8 mouse cellular contexts compared by ENCODE assay signal in the genomic region with DNA sequence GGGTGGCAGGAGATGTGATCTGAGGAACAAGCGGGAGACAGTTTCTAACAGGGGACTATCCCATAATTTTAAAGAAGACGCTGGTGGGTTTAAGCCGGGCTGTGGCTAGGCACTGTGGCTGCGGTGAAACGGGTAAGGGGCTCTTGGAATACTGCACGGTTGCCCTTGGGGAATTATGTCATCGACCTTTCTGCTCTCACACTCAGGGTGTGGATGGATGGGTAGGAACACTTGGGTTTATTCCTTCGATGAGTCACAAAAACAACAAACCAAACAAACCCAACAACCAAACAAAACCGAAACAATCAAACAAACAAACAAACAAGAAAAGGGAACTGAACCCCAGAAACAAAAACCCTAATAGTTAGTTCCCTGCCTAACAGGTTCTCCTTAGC. TPM values are rescaled to one million over a fixed set of nuclear protein-coding genes. Genes with fewer than 3 reads are reported as not detected.
DNase-seq lines count a peak whose midpoint lies in the region; ATAC-seq and TF ChIP-seq lines count a peak whose summit lies in the region.
"Had no signal": no experiment of that assay in that cellular context is flagged by ENCODE, and none has a peak within 500 bp of the region (broad histone marks: within the 10 kb centered on the region; RNA-seq: fewer than 3 reads in every experiment).

No protein-coding gene starts in this region.

- H3K4me2 ChIP-seq in neural tube, embryonic 15.5 days, result peak overlapping the region; percentile 95

- H3K27ac ChIP-seq in liver, adult 2 months (replicated peaks; ENCODE audit: insufficient read depth, low read depth, low read length), result no peak overlapping the region
- H3K27ac ChIP-seq in forebrain, embryonic 10.5 days, result no peak overlapping the region; the same call in 1 of the 2 replicates
- no peak overlapping the region for H3K27ac ChIP-seq in limb, embryonic 10.5 days
- peak overlapping the region; percentile 78 for H3K27ac ChIP-seq in neural tube, embryonic 15.5 days (replicated peaks)

- peaks cover 3% of the 10 kb centered on the region; the same call in 1 of the 2 replicates for H3K36me3 ChIP-seq in liver, adult 2 months (ENCODE audit: control insufficient read depth, insufficient read depth, low read length)
- H3K36me3 ChIP-seq in forebrain, embryonic 10.5 days (replicated peaks), result no peaks in the 10 kb centered on the region
- no peaks in the 10 kb centered on the region for H3K36me3 ChIP-seq in limb, embryonic 10.5 days
- peaks cover 5% of the 10 kb centered on the region for H3K36me3 ChIP-seq in neural tube, embryonic 15.5 days

- H3K4me3 ChIP-seq in liver, adult 2 months (ENCODE audit: insufficient read depth, low read depth, low read length), result peak overlapping the region; percentile 80; the same call in 1 of the 2 replicates
- peak overlapping the region; percentile 79 for H3K4me3 ChIP-seq in forebrain, embryonic 10.5 days
- H3K4me3 ChIP-seq in limb, embryonic 10.5 days, result peak overlapping the region; percentile 78
- H3K4me3 ChIP-seq in neural tube, embryonic 15.5 days (replicated peaks), result peak overlapping the region; percentile 81

- H3K9ac ChIP-seq in liver, adult 2 months (ENCODE audit: low read depth, low read length), result no peak overlapping the region; the same call in 1 of the 2 replicates
- peak overlapping the region; percentile 58; the same call in 1 of the 2 replicates for H3K9ac ChIP-seq in neural tube, embryonic 15.5 days (replicated peaks)

- no peak for DNase-seq in liver, adult 2 months (ENCODE audit: extremely low read depth, low read depth, low spot score)
- DNase-seq in liver, result no peak
- no peak for DNase-seq in forebrain, embryonic 10.5 days (ENCODE audit: extremely low spot score, low spot score)
- DNase-seq in limb, embryonic 10.5 days (ENCODE audit: low spot score), result no peak
- no peak for DNase-seq in spleen, postnatal 36 days (ENCODE audit: low spot score in 2 of 2)

- peaks cover 6% of the 10 kb centered on the region; the same call in 1 of the 2 replicates for H3K4me1 ChIP-seq in liver, adult 2 months (ENCODE audit: control insufficient read depth, insufficient read depth, low read length)
- peaks cover 29% of the 10 kb centered on the region for H3K4me1 ChIP-seq in forebrain, embryonic 10.5 days
- peaks cover 27% of the 10 kb centered on the region for H3K4me1 ChIP-seq in limb, embryonic 10.5 days
- peaks cover 20% of the 10 kb centered on the region for H3K4me1 ChIP-seq in neural tube, embryonic 15.5 days

- TF ChIP-seq CTCF in liver, adult 2 months (IDR thresholded peaks at IDR 0.05; ENCODE audit: low read depth, low read length), result no peak

- no peaks in the 10 kb centered on the region for H3K27me3 ChIP-seq in liver, adult 2 months (ENCODE audit: control insufficient read depth, insufficient read depth, low read length)
- H3K27me3 ChIP-seq in forebrain, embryonic 10.5 days (ENCODE audit: poor library complexity, severe bottlenecking), result peaks cover 5% of the 10 kb centered on the region; the same call in 1 of the 2 replicates
- no peaks in the 10 kb centered on the region for H3K27me3 ChIP-seq in limb, embryonic 10.5 days (ENCODE audit: low read depth, poor library complexity, severe bottlenecking)
- H3K27me3 ChIP-seq in neural tube, embryonic 15.5 days (replicated peaks), result 0 out of 2 replicates have a peak, but pooled peaks cover 4% of the 10 kb centered on the region

- 19% methylated on average over 9 of the region's 9 CpGs for WGBS in liver, adult 2 months
- WGBS in forebrain, embryonic 10.5 days, result 14% methylated on average over 9 of the region's 9 CpGs
- 16% methylated on average over 9 of the region's 9 CpGs for WGBS in limb, embryonic 10.5 days
- WGBS in neural tube, embryonic 15.5 days, result 15% methylated on average over 9 of the region's 9 CpGs

- no peak for ATAC-seq in neural tube, embryonic 15.5 days (ENCODE audit: low FRiP score)
- no peak for ATAC-seq in inflammation-experienced regulatory T-cells, adult 6 months

- H3K79me2 ChIP-seq in liver, adult 2 months (ENCODE audit: control insufficient read depth, insufficient read depth, low read length), result no peaks in the 10 kb centered on the region

- no peak for TF ChIP-seq POLR2A in liver, adult 2 months (IDR thresholded peaks at IDR 0.05; ENCODE audit: extremely low read depth, insufficient read depth, low read length)

- peaks cover under 1% of the 10 kb centered on the region; the same call in 1 of the 2 replicates for H3K9me3 ChIP-seq in forebrain, embryonic 10.5 days
- no peaks in the 10 kb centered on the region for H3K9me3 ChIP-seq in limb, embryonic 10.5 days (replicated peaks)
- H3K9me3 ChIP-seq in neural tube, embryonic 15.5 days (replicated peaks), result no peaks in the 10 kb centered on the region

RNA-seq across cellular contexts. Expression of a gene that starts 0.6 kb away (rescaled TPM):
- 5.4 and 6.6 TPM in 2 replicates for total RNA-seq in liver, adult 2 months (2014; rRNA removed)
- polyA plus RNA-seq in liver, adult 2 months (2012; rRNA removed), result 7.5 and 7.8 TPM in 2 replicates
- polyA plus RNA-seq in forebrain, embryonic 10.5 days (2016; fragmentation: Nextera tagmentation; extraction: Ambion mirVana), result 0.95 and 2.9 TPM in 2 replicates
- 1.7 and 2.2 TPM in 2 replicates for polyA plus RNA-seq in limb, embryonic 10.5 days (2016; fragmentation: Nextera tagmentation; extraction: Ambion mirVana)
- polyA plus RNA-seq in neural tube, embryonic 15.5 days (2015; fragmentation: Nextera tagmentation; extraction: Ambion mirVana), result 8.0 and 8.7 TPM in 2 replicates
- polyA plus RNA-seq in inflammation-experienced regulatory T-cells, adult 6 months (2017; shearing (Covaris generic)), result 10 to 100 TPM in 2 of 3 experiments, 1 to 10 TPM in 1; 10.0 to 18.2 (median 13.6) TPM

RNA-seq across cellular contexts. Expression of a gene that starts 0.8 kb away (rescaled TPM):
- not detected in 2 replicates for total RNA-seq in liver, adult 2 months (2014; rRNA removed)
- not detected in 2 replicates for polyA plus RNA-seq in liver, adult 2 months (2012; rRNA removed)
- 0.16 and 0.32 TPM in 2 replicates for polyA plus RNA-seq in forebrain, embryonic 10.5 days (2016; fragmentation: Nextera tagmentation; extraction: Ambion mirVana)
- 0.11 TPM in 1 of 2 replicates, not detected in the other for polyA plus RNA-seq in limb, embryonic 10.5 days (2016; fragmentation: Nextera tagmentation; extraction: Ambion mirVana)
- polyA plus RNA-seq in neural tube, embryonic 15.5 days (2015; fragmentation: Nextera tagmentation; extraction: Ambion mirVana), result 0.23 and 0.37 TPM in 2 replicates
- under 1 TPM in 1 of 3 experiments, not detected in 2; 0.19 TPM for polyA plus RNA-seq in inflammation-experienced regulatory T-cells, adult 6 months (2017; shearing (Covaris generic))
- total RNA-seq: gastrocnemius, postnatal 4 days had no signal
